Mouse (Mus musculus): Measurements from ENCODE around the gene Suco. TPM values are rescaled to one million over a fixed set of nuclear protein-coding genes. Genes with fewer than 3 reads are reported as not detected.

Gene Suco
- polyA plus RNA-seq, 2 experiments = 6.9 to 11.1 TPM

DNA sequence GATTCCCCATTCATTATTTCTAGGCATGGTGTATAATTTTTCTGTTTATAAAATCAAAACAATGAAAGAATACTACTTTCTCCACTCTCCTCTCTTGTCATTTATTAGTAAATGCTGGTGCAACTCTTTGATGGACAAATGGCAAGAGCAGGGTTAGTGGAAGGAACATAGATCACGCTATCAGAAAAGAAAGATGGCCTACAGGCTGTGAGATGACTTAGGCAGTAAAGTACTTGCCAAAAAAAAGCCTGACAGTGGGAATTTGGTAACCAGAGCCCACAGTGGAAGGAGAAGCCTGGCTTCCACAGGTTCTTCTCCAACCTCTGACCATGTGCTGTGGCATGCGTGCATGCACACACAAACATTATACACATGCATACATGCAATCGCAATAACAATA is 18.5 kb upstream of the Suco start:
- Histone ChIP-seq H3K4me2 (ENCODE audit: low read depth) (peak overlapping the region; percentile 72), H3K27ac (peak overlapping the region; percentile 99), H3K4me1 (replicated peaks; ENCODE audit: control insufficient read depth in 2 of 2, insufficient read depth in 2 of 2, low read length in 1 of 2) (peaks cover 39% of the 10 kb centered on the region in 2 experiments), H3K36me3 (replicated peaks; ENCODE audit: control insufficient read depth, insufficient read depth, low read depth) (no peaks in the 10 kb centered on the region), H3K9ac (replicated peaks) (peak overlapping the region; percentile 48), H3K9me3 (ENCODE audit: control insufficient read depth, low read length) (no peaks in the 10 kb centered on the region), H3K27me3 (ENCODE audit: control insufficient read depth, insufficient read depth, low read length) (no peaks in the 10 kb centered on the region), H3K4me3 (ENCODE audit: insufficient read depth in 1 of 2, low read depth in 2 of 2, low read length in 2 of 2) (no peak overlapping the region)
- ATAC-seq (ENCODE audit: insufficient read depth) = peak; percentile 55; the same call in 1 of the 2 replicates
- no peak for DNase-seq (ENCODE audit: low read depth in 3 of 3, low spot score in 3 of 3)
- no peak for TF ChIP-seq CTCF (IDR thresholded peaks at IDR 0.05; ENCODE audit: low read depth)
- 86% methylated on average over 3 of the region's 3 CpGs for WGBS (ENCODE audit: insufficient replicate concordance)

DNA sequence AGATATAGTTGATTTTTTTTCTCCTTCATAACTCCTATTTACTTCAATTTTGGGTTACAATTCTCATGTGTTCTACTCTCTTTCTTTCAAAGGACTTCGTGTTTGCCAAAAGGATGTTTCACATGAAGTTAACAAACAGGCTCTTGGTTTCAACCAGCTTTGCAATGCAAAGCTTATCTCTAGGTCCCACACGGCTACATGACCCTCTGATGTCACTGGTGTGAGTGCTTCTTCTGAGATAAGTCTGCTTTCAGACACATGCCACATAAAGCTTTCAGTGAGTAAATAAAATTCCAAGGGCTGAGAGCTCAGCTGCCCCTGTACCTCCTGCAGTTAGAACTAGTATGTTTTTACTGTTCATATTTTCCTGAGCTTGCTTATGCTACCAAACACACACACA is 18.1 kb upstream of the Suco start:
- H3K27ac ChIP-seq = peak overlapping the region; percentile 99
- peak overlapping the region; percentile 72 for H3K4me2 ChIP-seq (ENCODE audit: low read depth)
- peaks cover 39% of the 10 kb centered on the region in 2 experiments for H3K4me1 ChIP-seq (replicated peaks; ENCODE audit: control insufficient read depth in 2 of 2, insufficient read depth in 2 of 2, low read length in 1 of 2)
- peak; percentile 93 to 94 (median 93) for DNase-seq (ENCODE audit: low read depth in 3 of 3, low spot score in 3 of 3)
- H3K36me3 ChIP-seq (replicated peaks; ENCODE audit: control insufficient read depth, insufficient read depth, low read depth) = no peaks in the 10 kb centered on the region
- no peaks in the 10 kb centered on the region for H3K27me3 ChIP-seq (ENCODE audit: control insufficient read depth, insufficient read depth, low read length)
- TF ChIP-seq EP300 (IDR thresholded peaks at IDR 0.05; ENCODE audit: low read depth) = peak; percentile 97
- TF ChIP-seq CTCF (IDR thresholded peaks at IDR 0.05; ENCODE audit: low read depth) = no peak
- ATAC-seq (ENCODE audit: insufficient read depth) = peak; percentile 95
- H3K9me3 ChIP-seq (ENCODE audit: control insufficient read depth, low read length) = no peaks in the 10 kb centered on the region
- peak overlapping the region; percentile 66 for H3K9ac ChIP-seq (replicated peaks)
- peak overlapping the region in 1 of 2 experiments; percentile 26; a peak in 1 of 4 replicates for H3K4me3 ChIP-seq (ENCODE audit: insufficient read depth in 1 of 2, low read depth in 2 of 2, low read length in 2 of 2)
- WGBS (ENCODE audit: insufficient replicate concordance) = 3% methylated on average over 2 of the region's 2 CpGs

DNA sequence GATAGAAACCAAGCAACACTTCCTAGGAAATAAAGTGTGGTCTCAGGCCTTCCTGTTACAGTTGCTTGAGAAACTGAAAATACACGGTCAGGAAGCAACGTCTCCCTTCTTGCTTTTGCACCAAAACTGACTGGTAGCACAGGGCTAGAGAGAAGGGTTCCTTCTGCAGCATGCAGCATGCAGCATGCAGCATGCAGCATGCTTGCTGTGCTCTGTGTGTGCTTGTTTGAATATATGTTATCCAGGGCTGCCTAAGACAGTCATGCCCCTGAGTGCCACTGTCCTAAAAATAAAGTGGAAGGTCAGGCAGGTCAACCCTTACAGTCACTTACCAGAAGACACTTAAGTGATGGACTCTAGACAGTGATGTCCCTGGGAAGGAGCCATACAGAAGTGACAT is 17.6 kb upstream of the Suco start:
- peak overlapping the region; percentile 99 for H3K27ac ChIP-seq
- no peaks in the 10 kb centered on the region for H3K27me3 ChIP-seq (ENCODE audit: control insufficient read depth, insufficient read depth, low read length)
- H3K9ac ChIP-seq (replicated peaks) = peak overlapping the region; percentile 66
- no peaks in the 10 kb centered on the region for H3K9me3 ChIP-seq (ENCODE audit: control insufficient read depth, low read length)
- 7% methylated on average over 2 of the region's 2 CpGs for WGBS (ENCODE audit: insufficient replicate concordance)
- H3K4me1 ChIP-seq (replicated peaks; ENCODE audit: control insufficient read depth in 2 of 2, insufficient read depth in 2 of 2, low read length in 1 of 2) = peaks cover 39% of the 10 kb centered on the region in 2 experiments
- DNase-seq (ENCODE audit: low read depth in 3 of 3, low spot score in 3 of 3) (no peak), ATAC-seq (ENCODE audit: insufficient read depth) (peak; percentile 60)
- peak overlapping the region in 1 of 2 experiments; percentile 26; a peak in 2 of 4 replicates for H3K4me3 ChIP-seq (ENCODE audit: insufficient read depth in 1 of 2, low read depth in 2 of 2, low read length in 2 of 2)
- H3K36me3 ChIP-seq (replicated peaks; ENCODE audit: control insufficient read depth, insufficient read depth, low read depth) = no peaks in the 10 kb centered on the region
- TF ChIP-seq EP300 (IDR thresholded peaks at IDR 0.05; ENCODE audit: low read depth) (no peak), CTCF (IDR thresholded peaks at IDR 0.05; ENCODE audit: low read depth) (no peak)
- H3K4me2 ChIP-seq (ENCODE audit: low read depth) = peak overlapping the region; percentile 72

- no peaks in the 10 kb centered on the region for H3K27me3 ChIP-seq (ENCODE audit: control insufficient read depth, insufficient read depth, low read length)
- no peak overlapping the region for H3K27ac ChIP-seq
- no peak for ATAC-seq (ENCODE audit: insufficient read depth)
- H3K4me3 ChIP-seq (ENCODE audit: insufficient read depth in 1 of 2, low read depth in 2 of 2, low read length in 2 of 2) = no peak overlapping the region
- no peaks in the 10 kb centered on the region for H3K36me3 ChIP-seq (replicated peaks; ENCODE audit: control insufficient read depth, insufficient read depth, low read depth)
- TF ChIP-seq EP300 (IDR thresholded peaks at IDR 0.05; ENCODE audit: low read depth) = no peak
- no peak for TF ChIP-seq CTCF (IDR thresholded peaks at IDR 0.05; ENCODE audit: low read depth)
- no peaks in the 10 kb centered on the region for H3K9me3 ChIP-seq (ENCODE audit: control insufficient read depth, low read length)
- peaks cover 17 to 19% of the 10 kb centered on the region in 2 experiments for H3K4me1 ChIP-seq (replicated peaks; ENCODE audit: control insufficient read depth in 2 of 2, insufficient read depth in 2 of 2, low read length in 1 of 2)
- no peak overlapping the region for H3K4me2 ChIP-seq (ENCODE audit: low read depth)
- no peak for DNase-seq (ENCODE audit: low read depth in 3 of 3, low spot score in 3 of 3)
- 89% methylated on average over 3 of the region's 3 CpGs for WGBS (ENCODE audit: insufficient replicate concordance)
- H3K9ac ChIP-seq (replicated peaks) = no peak overlapping the region
These were observed 12.3 kb upstream of the Suco start for GRCm38 (mm10) chr1:161888823-161889222.

DNA sequence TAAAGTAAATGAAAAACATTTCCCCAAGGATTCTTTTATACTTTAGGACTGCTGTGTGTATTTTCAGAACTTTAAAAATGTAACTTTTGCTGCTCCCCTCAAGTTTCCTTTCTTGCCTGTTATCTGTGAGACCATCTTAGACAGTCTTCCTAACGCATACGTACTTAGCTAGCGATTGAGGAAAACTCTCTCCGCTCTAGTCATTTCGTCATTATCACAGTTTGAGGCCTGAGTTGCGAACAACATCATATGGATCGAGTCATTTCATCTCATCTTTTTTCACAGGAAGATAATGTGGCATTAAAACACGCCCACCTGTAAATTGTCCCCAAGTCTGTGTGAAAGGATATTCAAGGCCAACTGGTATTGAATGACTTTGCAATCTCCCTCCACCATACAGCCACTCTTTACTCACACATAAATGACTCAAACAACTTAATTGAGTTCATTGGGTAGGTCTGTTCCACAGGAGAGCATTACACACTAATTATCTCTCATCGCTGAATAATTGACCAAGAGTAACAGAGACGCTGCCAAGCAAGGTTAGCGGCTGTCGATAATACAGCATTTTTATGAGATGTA is 11.3 kb upstream of the Suco start:
- H3K4me1 ChIP-seq (replicated peaks; ENCODE audit: control insufficient read depth in 2 of 2, insufficient read depth in 2 of 2, low read length in 1 of 2) = peaks cover 6 to 9% of the 10 kb centered on the region in 2 experiments
- ATAC-seq (ENCODE audit: insufficient read depth) (no peak; the same call in 1 of the 2 replicates), DNase-seq (ENCODE audit: low read depth in 3 of 3, low spot score in 3 of 3) (no peak)
- H3K36me3 ChIP-seq (replicated peaks; ENCODE audit: control insufficient read depth, insufficient read depth, low read depth) = no peaks in the 10 kb centered on the region
- WGBS (ENCODE audit: insufficient replicate concordance) = 46% methylated on average over 12 of the region's 12 CpGs
- no peaks in the 10 kb centered on the region for H3K9me3 ChIP-seq (ENCODE audit: control insufficient read depth, low read length)
- H3K27me3 ChIP-seq (ENCODE audit: control insufficient read depth, insufficient read depth, low read length) = no peaks in the 10 kb centered on the region
- no peak overlapping the region for H3K4me3 ChIP-seq (ENCODE audit: insufficient read depth in 1 of 2, low read depth in 2 of 2, low read length in 2 of 2)
- H3K9ac ChIP-seq (replicated peaks) = no peak overlapping the region
- no peak overlapping the region for H3K4me2 ChIP-seq (ENCODE audit: low read depth)
- TF ChIP-seq EP300 (IDR thresholded peaks at IDR 0.05; ENCODE audit: low read depth) (no peak), CTCF (IDR thresholded peaks at IDR 0.05; ENCODE audit: low read depth) (no peak)
- H3K27ac ChIP-seq = no peak overlapping the region
